Mouse (Mus musculus) limb, embryonic 11.5 days (tissue): ENCODE results near the gene Rsl24d1. TPM values are rescaled to one million over a fixed set of nuclear protein-coding genes. Genes with fewer than 3 reads are reported as not detected.
"Not testable (repeated sequence)": the region's sequence is repeated elsewhere in the genome, so short reads cannot be mapped to it uniquely, and the experiment has no call there.

Experiments used
- ATAC-seq: fragments of 200-750 bp; cut with Nextera tagmentation; 2 replicates; pipeline ENCODE4 v1.8.0; 2017; ENCODE audit warnings: low read depth; ENCODE audit not compliant: insufficient number of reproducible peaks, low FRiP score, low TSS enrichment
- DNase-seq: peaks from one replicate; pipeline ENCODE4 v3.0.0-alpha.2; 2015; ENCODE audit warnings: low spot score
- H3K27ac ChIP-seq: fragments of 300-500 bp; sonication (generic); replicated peaks from 2 replicates; pipeline ENCODE4 v1.5.1; 2014; ENCODE audit warnings: low read depth, mild to moderate bottlenecking, low read length
- H3K27me3 ChIP-seq: fragments of 300-500 bp; sonication (generic); 2 replicates; pipeline ENCODE4 v1.6.1; 2014; ENCODE audit warnings: mild to moderate bottlenecking, low read length, mixed read lengths; ENCODE audit not compliant: control insufficient read depth, insufficient read depth
- H3K36me3 ChIP-seq: fragments of 300-500 bp; sonication (generic); 2 replicates; pipeline ENCODE4 v1.6.1; 2014; ENCODE audit warnings: mild to moderate bottlenecking, low read length, moderate library complexity, mixed read lengths; ENCODE audit not compliant: control insufficient read depth, insufficient read depth
- H3K4me1 ChIP-seq: fragments of 300-500 bp; sonication (generic); 2 replicates; pipeline ENCODE4 v1.6.1; 2014; ENCODE audit warnings: low read length, mixed read lengths; ENCODE audit not compliant: control insufficient read depth, insufficient read depth
- H3K4me2 ChIP-seq: fragments of 300-500 bp; sonication (generic); 2 replicates; pipeline ENCODE4 v1.6.1; 2014; ENCODE audit warnings: low read depth, mild to moderate bottlenecking, moderate library complexity; ENCODE audit not compliant: severe bottlenecking
- H3K4me3 ChIP-seq: fragments of 300-500 bp; sonication (generic); 2 replicates; pipeline ENCODE4 v1.5.1; 2014; ENCODE audit warnings: low read depth, low read length
- H3K9ac ChIP-seq: fragments of 300-500 bp; sonication (generic); 2 replicates; pipeline ENCODE4 v1.6.1; 2014; ENCODE audit warnings: mild to moderate bottlenecking, low read length
- H3K9me3 ChIP-seq: fragments of 300-500 bp; sonication (generic); 2 replicates; pipeline ENCODE4 v1.6.1; 2016; ENCODE audit warnings: low read length; ENCODE audit not compliant: control insufficient read depth
- WGBS: fragments of 180-500 bp; shearing (Covaris S2); extraction: QIAGEN DNeasy Blood & Tissue Kit; methylation state at CpG from one replicate; pipeline ENCODE4 v1.1.7; 2014; 5-methylcytosine and 5-hydroxymethylcytosine counted together
- polyA plus RNA-seq: library from polyadenylated mRNA; unstranded; fragments of >200 nt; fragmentation: Nextera tagmentation; extraction: Ambion mirVana; gene quantifications from 2 replicates; pipeline ENCODE4 v1.2.1, GENCODE M21; 2014

The Rsl24d1 gene
- polyA plus RNA-seq, 1 experiment from 2014 or later = 180 TPM

DNA sequence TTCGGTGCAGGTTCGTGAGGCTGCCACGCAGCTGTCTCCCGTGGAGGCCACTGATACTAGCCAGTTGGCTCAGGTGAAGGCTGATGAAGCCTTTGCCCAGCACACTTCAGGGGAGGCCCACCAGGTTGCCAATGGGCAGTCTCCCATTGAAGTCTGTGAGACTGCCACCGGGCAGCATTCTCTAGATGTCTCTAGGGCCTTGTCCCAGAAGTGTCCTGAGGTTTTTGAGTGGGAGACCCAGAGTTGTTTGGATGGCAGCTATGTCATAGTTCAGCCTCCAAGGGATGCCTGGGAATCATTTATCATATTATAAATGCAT lies 9.4 kb upstream of the Rsl24d1 start:
- H3K4me1 ChIP-seq = no peaks in the 10 kb centered on the region
- H3K4me2 ChIP-seq = peak overlapping the region; percentile 81
- no peaks in the 10 kb centered on the region for H3K9me3 ChIP-seq
- no peak overlapping the region for H3K27ac ChIP-seq
- H3K4me3 ChIP-seq = peak overlapping the region; percentile 37
- WGBS = 40% methylated on average over 5 of the region's 5 CpGs
- peaks cover 9% of the 10 kb centered on the region; the same call in 1 of the 2 replicates for H3K27me3 ChIP-seq
- H3K36me3 ChIP-seq = no peaks in the 10 kb centered on the region
- no peak for ATAC-seq
- H3K9ac ChIP-seq = peak overlapping the region; percentile 50; the same call in 1 of the 2 replicates
- no peak for DNase-seq

DNA sequence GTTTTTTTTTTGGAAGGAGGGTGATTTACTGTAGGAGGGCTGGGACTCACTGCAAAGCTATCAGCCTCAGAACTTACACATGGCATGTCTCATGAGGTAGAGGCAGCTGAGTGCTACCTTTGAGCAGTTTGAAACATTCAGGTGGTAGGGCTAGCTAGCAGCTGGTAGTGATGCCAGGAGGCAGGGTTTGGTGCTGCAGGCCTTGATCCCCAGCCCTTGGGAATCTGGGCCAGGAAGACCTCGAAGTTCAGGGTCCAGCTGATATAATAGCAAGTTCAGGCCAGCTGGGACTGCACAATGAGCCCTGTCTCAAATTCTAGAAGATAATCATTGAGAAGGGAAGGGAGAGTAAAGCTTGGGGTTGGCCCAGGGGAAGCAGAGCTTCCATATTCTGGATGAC lies 8.1 kb upstream of the Rsl24d1 start:
- Histone ChIP-seq H3K27ac (no peak overlapping the region), H3K4me3 (no peak overlapping the region), H3K9ac (no peak overlapping the region), H3K36me3 (no peaks in the 10 kb centered on the region), H3K4me1 (no peaks in the 10 kb centered on the region), H3K9me3 (no peaks in the 10 kb centered on the region), H3K27me3 (peaks cover 9% of the 10 kb centered on the region; the same call in 1 of the 2 replicates), H3K4me2 (no peak overlapping the region)
- ATAC-seq (no peak), DNase-seq (no peak)
- WGBS = 50% methylated on average over 1 of the region's 1 CpGs

DNA sequence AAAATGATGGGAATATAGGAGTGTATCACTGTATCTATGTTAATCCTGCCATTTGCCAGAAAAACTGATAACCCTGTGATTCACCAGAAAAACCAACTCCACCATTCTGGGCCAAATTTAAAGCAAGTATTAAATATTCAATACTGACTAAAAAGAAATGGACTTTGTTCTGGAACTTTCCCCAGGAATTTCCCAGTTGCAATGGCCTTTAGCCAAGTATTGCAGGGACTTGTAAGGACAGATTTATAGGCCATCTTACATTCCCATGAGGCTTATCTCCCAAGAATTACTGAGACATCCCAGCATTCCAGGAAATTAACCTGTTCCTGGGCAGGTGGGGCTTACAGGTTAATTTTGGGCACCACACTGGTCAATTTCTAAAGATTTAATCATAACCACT lies 7.5 kb upstream of the Rsl24d1 start:
- Histone ChIP-seq H3K27me3 (peaks cover 9% of the 10 kb centered on the region; the same call in 1 of the 2 replicates), H3K9ac (no peak overlapping the region), H3K4me1 (no peaks in the 10 kb centered on the region), H3K27ac (no peak overlapping the region), H3K4me2 (no peak overlapping the region), H3K4me3 (no peak overlapping the region), H3K36me3 (no peaks in the 10 kb centered on the region), H3K9me3 (no peaks in the 10 kb centered on the region)
- ATAC-seq (no peak), DNase-seq (no peak)

DNA sequence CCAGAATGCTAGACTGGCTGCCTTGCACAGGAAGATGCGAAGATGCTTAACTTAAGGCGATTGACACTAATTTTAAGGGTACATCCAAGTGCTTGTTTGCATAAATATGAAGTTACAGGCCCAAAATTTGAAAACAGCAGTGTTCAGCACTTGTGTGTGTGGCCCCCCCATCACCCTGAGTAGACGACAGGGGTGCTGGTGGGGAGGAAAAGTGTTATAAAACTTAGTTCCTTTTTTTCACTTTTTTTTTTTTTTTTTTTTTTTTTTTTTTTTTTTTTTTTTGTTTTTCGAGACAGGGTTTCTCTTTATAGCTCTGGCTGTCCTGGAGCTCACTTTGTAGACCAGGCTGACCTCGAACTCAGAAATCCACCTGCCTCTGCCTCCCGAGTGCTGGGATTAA lies 3.5 kb downstream of the Rsl24d1 start:
- not testable (repeated sequence) for H3K4me2 ChIP-seq, H3K27me3 ChIP-seq, H3K27ac ChIP-seq, H3K9ac ChIP-seq, H3K9me3 ChIP-seq, ATAC-seq, H3K4me1 ChIP-seq, DNase-seq, H3K4me3 ChIP-seq
- WGBS = 90% methylated on average over 5 of the region's 6 CpGs
- H3K36me3 ChIP-seq = peaks cover 17% of the 10 kb centered on the region; the same call in 1 of the 2 replicates

DNA sequence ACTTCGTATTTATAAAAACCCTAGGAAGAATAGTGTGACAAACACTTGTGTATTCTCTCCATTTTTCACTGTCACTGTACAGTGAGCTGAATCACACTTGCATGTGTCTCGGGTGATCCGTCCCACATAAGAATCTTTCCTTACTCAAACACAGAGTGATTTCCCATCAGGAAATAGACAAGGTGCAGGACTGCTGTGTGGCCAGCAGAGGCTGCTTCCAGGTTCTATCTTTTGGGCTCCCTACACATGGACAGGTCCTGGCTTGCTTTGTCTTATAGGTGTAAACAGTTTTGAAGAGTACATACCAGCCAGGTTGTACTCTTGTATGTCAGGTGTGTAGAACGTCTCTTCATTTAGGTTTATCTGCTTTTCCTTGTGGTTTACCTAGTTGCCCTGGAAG lies 4.8 kb downstream of the Rsl24d1 start:
- WGBS = 88% methylated on average over 4 of the region's 4 CpGs
- no peak for ATAC-seq
- Histone ChIP-seq H3K27ac (no peak overlapping the region), H3K27me3 (no peaks in the 10 kb centered on the region), H3K9ac (no peak overlapping the region), H3K4me1 (no peaks in the 10 kb centered on the region), H3K9me3 (no peaks in the 10 kb centered on the region), H3K4me3 (no peak overlapping the region), H3K36me3 (peaks cover 19% of the 10 kb centered on the region; the same call in 1 of the 2 replicates), H3K4me2 (no peak overlapping the region)
- no peak for DNase-seq

DNA sequence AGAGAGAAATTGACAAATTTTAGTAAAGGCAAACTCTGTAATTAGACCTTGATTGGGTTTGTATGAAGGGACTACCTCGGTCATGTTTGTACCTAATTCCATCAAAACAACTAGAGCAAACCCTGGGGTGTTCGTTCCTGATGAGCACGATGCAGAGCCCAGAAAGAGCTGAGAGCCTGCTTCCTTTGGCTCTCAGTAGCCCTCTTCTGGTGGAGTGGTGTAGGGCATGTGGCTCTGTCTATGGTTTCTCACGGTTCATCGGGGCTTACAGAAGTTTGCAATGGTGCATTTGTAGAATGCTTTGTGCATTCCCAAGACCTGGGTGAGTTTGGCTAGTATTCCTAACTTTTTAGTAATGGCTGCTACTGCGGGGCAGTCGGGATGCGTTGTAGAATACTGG lies 8.5 kb downstream of the Rsl24d1 start:
- H3K27ac ChIP-seq = no peak overlapping the region
- no peak overlapping the region for H3K4me2 ChIP-seq
- no peak overlapping the region for H3K9ac ChIP-seq
- DNase-seq = peak; percentile 31
- H3K36me3 ChIP-seq = peaks cover 16% of the 10 kb centered on the region; the same call in 1 of the 2 replicates
- H3K4me1 ChIP-seq = no peaks in the 10 kb centered on the region
- WGBS = 79% methylated on average over 8 of the region's 8 CpGs
- H3K9me3 ChIP-seq = no peaks in the 10 kb centered on the region
- ATAC-seq = no peak
- H3K4me3 ChIP-seq = no peak overlapping the region
- H3K27me3 ChIP-seq = no peaks in the 10 kb centered on the region

DNA sequence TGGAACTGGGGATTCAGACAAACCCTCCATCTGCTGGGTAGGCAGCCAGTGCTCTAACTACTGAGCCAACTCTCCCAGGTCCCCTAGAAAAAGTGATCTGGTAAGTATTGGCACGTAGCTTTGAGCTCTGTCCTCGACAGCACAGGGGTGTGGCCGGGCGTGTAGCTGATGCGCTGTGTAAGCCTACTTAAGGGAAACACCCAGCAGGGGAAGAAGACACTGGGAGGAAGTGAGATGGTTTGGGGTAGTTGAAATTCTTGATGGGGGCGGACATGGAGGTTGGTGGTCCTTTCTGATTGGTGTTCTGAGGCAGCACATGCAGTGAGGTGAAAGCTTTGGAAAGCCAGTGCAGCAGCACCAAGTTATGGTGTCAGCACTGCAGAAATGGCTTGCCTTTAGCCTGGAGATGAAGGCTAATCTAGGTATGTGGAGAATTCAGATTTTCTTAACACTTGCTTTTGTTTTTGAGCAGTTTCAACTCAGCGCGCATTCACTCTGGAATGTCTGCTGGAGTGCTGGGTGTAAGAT lies 11.9 kb downstream of the Rsl24d1 start:
- Histone ChIP-seq H3K27me3 (no peaks in the 10 kb centered on the region), H3K27ac (no peak overlapping the region), H3K4me1 (no peaks in the 10 kb centered on the region), H3K4me2 (no peak overlapping the region), H3K4me3 (no peak overlapping the region), H3K9me3 (no peaks in the 10 kb centered on the region), H3K9ac (no peak overlapping the region), H3K36me3 (peaks cover 11% of the 10 kb centered on the region)
- ATAC-seq = no peak
- 96% methylated on average over 8 of the region's 8 CpGs for WGBS
- DNase-seq = no peak

DNA sequence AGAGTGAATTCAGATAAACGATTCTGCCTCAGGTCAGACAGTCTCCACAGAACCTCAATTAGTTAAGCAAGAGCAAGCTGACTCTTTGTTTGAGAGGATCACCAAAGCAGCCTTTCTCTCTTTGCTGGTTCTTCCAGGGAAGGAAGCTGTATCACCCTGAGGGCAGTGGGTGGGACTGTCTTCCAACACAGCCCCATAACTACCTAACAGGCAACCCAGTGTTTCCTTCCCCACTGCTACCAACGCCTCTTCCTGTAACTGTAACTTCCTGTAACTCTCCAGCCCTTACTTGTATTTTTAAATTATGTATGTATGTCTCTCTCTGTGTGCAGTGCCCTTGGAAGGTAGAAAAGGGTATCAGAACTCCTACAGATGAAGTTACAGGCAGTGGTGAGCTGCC lies 14.2 kb downstream of the Rsl24d1 start:
- DNase-seq (no peak), ATAC-seq (no peak)
- Histone ChIP-seq H3K9ac (no peak overlapping the region), H3K27me3 (no peaks in the 10 kb centered on the region), H3K4me3 (no peak overlapping the region), H3K9me3 (no peaks in the 10 kb centered on the region), H3K4me2 (no peak overlapping the region), H3K36me3 (peaks cover 2% of the 10 kb centered on the region), H3K27ac (no peak overlapping the region), H3K4me1 (no peaks in the 10 kb centered on the region)
- 82% methylated on average over 2 of the region's 2 CpGs for WGBS

DNA sequence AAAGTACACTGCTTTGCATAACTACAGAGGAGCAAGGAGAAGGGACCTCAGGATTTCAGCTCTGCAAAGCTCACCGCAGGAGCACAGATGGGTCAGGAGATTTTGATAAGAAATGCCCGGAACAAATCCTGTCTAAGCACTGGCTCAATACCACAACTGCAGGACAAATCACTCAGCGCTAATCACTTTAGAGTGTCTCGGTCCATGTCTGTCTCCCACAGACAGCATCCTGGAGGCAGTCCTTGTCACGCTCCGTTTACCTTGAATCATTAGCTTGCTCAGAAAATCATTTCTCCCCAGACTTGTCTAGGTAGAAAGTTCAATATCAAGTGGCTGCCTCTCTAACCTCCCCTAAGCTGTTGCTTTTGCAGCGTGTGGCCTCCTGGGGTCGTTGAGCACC lies 16.6 kb downstream of the Rsl24d1 start:
- H3K9me3 ChIP-seq = no peaks in the 10 kb centered on the region
- H3K27me3 ChIP-seq = no peaks in the 10 kb centered on the region
- H3K27ac ChIP-seq = no peak overlapping the region
- H3K4me3 ChIP-seq = no peak overlapping the region
- no peak for ATAC-seq
- H3K4me1 ChIP-seq = no peaks in the 10 kb centered on the region
- no peak for DNase-seq
- WGBS = 84% methylated on average over 8 of the region's 8 CpGs
- H3K9ac ChIP-seq = no peak overlapping the region
- no peak overlapping the region for H3K4me2 ChIP-seq
- H3K36me3 ChIP-seq = peaks cover 2% of the 10 kb centered on the region
